Mouse (Mus musculus) spleen, embryonic (tissue): Measurements from ENCODE around the gene Adgrb2.

Source experiments
- CTCF ChIA-PET: fragments of 350-600 bp; sonication (Branson Sonifier 250); formaldehyde crosslinking; loops from one replicate; lab custom pipeline; 2022; lab: Charles Lee

The Adgrb2 gene

DNA sequence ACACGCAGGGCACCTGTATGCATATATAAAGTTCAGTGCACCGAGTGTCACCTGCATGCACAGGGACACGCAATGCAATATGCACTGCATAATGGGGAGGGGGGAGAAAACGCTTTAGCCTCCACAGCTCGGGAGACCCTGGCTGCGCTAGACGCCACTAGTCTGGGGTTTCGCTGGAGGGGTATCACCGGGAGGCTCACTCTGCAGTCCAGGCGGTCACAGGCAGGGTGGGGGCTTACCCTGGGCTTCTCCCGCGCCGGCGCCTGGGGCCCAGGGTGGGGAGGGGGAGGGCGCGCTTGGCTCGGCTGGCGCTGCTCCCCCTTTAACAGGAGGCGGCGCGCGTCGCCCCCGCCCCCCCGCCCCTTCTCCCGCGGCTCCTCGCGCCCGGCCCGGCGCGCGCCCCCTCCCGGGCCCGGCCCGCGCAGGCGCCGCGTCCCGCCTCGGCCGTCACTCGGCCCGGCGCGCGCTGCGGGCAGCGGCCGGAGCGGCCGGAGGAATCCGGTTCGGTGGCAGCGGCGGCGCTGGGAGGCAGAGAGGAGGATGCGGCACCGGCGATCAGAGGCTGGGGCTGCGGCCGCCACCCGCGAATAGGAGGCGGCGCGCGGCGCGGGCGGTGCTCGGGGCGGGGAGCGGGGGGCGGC, at the start of gene Adgrb2:
Gene Adgrb2, plus strand, starts transcription at position 450 of the 641 bp plus-strand sequence.
- CTCF ChIA-PET, result no interaction called here

DNA sequence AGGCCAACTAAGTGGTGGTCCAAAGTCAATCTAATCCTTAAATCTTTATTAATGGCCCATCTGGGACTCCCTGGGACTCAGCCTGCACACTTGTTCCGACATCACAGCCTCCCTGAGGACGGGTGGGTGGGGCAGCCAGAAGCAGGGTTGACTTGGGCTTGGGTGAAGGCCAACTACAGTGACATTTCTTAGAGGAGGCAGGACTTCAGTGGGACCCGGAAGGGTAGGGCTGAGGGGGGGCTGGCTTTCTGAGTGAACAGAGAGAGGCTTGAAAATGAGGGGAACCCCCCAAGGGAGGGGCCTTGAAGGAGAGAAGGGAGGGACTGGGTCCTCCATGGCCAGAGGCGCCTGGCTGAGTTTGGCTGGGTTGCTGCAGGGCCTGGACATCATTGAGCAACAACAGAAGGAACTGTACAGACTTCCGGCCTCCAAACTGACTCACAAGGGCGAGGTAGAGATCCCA, 33.3 kb upstream of the Adgrb2 start:
- CTCF ChIA-PET, result no interaction called here

DNA sequence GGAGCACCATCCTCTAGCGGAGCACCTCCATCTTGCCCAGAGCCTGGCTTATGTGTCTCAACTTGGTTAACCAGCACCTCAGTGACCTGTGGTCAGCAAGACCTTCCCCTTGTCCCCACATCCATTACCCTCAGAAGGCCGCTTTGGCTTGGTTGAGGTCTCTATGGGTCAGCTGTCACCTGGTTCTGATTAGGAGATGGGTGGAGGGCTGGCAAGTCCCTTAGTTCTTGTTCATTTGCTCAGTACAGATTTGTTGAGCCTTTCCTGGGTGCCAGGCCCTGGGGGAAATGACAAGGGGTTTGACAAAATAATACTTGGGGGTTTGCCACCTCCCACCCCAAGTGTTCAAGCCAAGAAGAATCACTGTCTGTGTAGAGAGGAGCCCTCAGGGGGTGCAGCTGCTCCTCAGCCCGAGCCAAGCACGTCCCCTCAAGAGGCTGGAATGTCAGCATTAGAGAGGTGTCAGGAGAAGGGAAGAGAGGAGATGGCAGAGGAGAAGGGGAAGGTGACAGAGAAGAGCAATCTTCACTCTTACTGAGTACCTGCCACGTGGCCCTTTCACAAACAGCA, 32.3 kb upstream of the Adgrb2 start:
- CTCF ChIA-PET, result no interaction called here

DNA sequence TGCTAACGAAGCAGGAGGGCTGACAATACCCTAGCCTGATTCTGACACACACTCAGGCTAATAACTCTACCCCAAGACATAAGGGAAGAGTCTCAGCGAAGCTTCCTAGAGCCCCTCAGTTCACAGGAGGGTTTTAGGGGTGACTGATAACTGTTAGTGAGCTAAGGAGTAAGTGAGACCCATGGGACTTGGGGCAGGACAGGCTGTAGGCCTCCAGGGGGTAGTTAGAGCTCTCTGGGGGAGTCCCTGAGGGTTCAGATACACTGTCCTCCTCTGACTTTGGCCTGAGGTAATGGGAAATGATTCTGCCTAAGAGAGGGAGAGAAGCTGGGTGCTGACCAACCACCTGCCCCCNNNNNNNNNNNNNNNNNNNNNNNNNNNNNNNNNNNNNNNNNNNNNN, 30.1 kb upstream of the Adgrb2 start:
- CTCF ChIA-PET, result interaction anchor here (0.6 kb wide), 1 partner anchor 314 kb away, joined by 3 read pairs; the partner anchor contains the start of gene Txlna

DNA sequence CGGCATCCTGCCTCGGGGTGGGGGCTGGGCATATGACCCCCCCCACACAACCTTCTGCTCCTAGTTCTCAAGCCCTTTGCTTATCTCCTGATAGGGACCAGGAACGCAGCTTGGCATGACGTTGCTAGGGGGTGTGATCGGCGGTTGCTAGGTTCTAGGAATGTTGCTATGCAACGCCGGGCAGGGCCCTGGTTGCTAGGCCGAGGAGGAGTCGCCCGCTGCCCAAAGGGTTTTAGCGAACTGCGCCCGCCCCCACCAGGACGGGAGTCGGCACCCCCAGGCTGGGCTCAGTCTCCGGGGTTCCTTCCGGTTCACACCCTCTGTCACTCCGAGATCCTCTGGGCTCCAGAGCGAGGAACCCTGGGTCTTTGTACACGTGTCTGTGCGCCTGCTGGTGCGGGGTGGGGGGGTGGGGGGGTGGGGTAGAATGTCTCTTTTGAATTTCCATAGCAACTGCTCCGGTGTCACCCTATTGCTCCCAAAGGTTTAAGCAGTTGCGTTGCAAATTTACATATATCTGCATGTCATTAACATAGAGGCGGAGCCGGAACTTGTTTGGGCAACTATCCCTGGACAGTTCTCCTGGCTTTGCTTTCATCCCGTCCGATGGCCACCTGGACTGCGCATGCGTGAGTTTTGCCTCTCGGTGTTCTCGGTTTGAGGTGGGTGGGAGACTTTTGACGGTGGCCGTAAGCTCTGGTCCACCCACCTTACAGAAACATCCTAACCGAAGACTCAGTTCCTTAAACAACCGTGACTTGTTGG, 24.3 kb upstream of the Adgrb2 start:
- CTCF ChIA-PET, result interaction anchor here (0.6 to 1.6 kb wide), 3 partner anchors 127 to 1015 kb away, joined by 3 to 9 read pairs (median 4); no protein-coding TSS in a partner anchor

DNA sequence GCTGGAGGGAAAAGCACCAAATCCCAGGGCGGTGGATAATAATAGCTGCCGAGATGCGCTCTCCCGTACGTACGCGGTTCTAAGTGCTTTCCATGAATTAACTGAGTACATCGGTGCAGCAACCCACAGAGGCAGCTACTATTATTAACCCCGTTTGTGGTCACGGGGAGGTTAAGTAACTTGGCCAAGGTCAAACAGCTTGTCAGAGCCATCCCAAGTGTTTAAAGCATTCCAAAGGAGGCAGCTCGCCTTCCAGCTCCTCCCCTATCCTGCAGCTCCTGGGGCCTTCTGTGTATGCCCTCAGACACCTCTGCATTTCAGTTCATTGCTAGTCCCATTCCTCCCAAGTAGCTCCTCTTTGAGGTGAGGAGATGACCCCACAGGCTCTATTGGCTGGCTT, 19.4 kb upstream of the Adgrb2 start:
- CTCF ChIA-PET, result no interaction called here

DNA sequence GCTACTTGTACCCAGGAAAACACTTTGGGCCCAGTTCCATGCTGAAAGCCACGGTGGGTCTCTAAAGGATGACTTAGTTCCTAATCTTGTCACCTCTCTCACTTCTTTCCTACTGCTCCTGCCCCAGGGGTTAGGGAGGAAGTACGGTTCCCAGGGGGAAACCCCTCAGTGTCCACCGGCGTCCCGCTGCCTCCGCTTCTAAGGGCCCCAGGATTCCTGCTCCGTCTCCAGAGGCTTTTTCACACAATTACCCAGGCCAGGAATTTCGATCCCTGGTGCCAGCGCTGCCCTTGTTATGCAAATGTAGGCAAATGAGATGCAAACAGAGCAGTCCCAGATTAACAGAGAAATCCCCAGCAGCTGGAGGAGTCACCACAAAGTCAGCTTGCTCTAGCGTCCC, 18.5 kb upstream of the Adgrb2 start:
- CTCF ChIA-PET, result no interaction called here

DNA sequence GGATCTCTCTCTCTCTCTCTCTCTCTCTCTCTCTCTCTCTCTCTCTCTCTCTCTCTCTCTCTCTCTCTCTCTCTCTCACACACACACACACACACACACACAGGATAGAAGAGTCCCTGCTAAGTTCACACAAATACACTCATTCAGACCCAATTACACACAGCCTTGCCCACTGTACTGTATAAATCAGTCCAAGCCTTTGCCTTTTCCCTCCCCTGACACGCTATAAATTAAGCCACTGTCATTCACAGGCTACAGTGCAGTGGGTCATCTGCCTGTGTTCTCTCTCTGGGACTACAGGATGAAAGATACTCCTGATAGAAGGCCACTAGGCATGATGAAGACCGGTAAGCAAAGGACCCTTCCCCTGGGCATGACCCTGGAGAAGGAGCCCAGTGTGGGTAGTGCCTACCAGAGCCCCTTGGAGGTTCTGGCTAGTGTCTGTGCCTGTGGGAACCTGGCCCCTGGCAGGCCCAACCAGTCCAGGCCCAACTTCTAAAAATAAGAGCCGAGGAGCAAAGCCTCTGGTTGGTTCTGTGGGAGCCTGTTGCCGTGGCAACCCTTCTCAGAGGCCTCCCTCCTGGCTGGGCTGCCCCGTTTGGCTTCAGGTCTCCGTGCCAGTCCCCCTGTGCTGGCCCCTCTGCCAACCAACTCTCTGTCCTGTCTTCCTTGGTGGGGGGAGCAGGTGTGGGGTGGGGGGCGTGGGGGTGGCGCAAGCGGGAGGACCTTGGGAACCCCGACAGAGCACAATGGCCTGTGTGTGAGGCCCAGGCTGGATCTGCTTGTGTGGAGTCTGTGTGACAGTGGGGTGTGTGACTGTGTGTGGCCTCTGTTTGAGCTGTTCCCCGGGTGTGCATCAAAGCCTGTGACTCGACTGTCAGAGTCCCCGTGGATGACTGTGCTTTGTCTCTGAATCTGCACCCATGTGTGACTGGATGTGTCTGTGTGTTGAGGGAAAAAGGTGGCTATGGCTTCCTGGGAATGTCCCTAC, 17.4 kb upstream of the Adgrb2 start:
- CTCF ChIA-PET, result no interaction called here

DNA sequence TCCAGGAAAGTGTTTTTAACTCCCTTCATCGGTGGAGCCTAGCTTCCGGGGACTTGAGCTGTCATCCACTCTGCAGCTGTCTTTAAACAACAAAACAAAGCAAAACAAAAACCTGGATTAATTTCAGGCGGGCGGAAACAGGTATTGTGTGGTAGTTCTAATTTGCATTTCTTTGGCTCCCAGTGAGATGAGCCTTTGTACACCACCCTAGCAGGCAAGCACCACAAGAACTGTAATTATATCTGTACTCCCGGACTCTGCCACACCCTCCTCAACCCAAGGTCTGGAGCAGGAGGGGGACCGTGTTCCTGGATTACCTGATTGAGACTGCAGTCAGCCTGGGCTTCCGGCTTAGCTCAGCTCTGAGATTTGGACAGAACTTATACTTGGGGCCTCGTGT, 14.5 kb upstream of the Adgrb2 start:
- CTCF ChIA-PET, result no interaction called here

DNA sequence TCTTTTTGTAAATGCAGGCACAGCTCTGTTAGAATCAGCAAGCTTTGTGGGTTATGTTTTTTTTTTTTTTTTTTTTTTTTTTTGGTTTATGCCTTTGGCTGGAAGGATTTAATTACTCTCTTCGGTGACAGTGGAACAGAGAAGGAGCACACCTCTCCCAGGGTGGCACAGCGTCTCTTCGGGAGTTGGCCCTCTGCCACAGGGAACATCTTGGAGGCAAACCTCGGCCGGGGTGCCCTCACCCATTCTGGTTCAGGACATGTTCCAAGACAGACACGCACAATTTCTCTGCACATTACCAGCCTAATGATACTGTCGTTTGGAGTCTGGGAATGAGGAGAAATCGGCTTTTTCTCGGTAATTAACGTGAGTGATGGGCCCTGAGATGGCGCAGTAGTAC, 13.8 kb upstream of the Adgrb2 start:
- CTCF ChIA-PET, result no interaction called here

DNA sequence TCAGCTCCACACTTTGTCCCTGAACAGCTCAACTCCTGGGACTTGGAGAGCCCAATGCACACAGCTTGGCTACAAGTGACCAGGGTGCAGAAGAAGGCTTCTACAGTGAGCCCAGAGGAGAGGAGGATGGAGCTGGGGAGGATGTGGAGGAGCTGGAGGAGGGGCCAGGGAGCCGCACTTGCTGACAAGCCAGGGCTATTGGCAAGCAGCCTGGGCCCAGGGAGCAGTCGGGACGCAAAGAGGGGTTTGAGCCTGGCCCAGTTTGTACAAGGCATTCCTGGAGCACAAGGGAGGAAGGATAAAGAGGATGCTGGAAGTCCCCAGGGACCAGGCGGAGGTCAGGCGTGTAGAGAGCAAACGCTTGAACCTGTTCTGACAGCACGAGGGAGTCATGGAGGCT, 12.7 kb upstream of the Adgrb2 start:
- CTCF ChIA-PET, result no interaction called here

DNA sequence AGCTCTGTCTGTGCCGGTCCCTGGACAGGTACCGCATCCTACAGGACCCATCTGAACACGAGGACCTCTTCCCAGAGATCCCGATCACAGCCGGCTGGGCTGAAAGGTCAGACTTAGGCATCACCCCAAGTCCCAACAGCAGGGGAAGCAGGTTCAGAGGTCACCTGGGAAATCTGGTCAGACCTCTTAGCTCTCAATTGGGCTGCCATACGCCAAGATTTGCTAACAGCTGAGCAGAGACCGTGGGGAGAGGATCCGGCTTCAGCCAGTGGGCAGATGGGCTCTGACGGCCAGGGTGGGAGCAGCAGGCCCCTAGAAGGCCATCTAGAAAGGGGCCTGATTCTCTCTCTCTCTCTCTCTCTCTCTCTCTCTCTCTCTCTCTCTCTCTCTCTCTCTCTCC, 10.4 kb upstream of the Adgrb2 start:
- CTCF ChIA-PET, result no interaction called here

DNA sequence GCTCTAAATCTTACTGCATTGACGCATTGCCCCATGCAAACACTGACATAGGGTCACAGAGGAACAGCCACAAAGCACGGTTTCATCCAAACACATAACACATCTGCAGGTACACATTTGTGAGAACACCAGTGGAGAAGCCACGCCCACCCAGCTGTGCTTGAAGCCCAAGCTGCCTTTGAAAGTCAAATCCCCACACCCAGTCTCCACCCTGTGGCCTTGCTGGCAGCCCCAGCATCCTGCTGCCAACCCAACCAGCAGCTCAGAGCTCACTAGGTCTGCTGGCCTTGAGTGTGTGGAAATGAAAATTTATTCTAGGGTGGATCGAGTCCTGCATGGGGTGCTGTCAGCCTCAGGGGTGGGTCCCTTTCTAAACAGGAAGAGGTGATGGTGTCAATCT, 7.4 kb upstream of the Adgrb2 start:
- CTCF ChIA-PET, result no interaction called here

DNA sequence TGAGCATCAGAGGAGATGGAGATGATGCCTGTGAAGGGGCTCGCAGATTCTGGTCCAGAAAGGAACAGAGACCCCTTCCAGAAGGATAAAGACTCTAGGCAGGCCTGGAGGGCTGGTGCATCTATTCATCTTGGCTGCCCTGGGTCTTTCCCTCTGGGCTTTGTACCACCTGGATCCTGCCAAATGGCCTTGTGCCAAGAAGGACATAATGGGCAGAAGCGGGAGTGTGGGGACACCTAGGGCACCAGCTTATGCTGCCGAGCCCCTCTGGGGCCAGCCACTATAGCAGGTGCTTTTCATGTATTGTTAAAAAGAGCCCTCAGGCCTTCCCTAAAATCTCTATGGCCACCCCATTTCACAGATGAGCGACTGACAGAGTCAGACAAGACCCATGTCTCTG, 6.4 kb upstream of the Adgrb2 start:
- CTCF ChIA-PET, result no interaction called here

DNA sequence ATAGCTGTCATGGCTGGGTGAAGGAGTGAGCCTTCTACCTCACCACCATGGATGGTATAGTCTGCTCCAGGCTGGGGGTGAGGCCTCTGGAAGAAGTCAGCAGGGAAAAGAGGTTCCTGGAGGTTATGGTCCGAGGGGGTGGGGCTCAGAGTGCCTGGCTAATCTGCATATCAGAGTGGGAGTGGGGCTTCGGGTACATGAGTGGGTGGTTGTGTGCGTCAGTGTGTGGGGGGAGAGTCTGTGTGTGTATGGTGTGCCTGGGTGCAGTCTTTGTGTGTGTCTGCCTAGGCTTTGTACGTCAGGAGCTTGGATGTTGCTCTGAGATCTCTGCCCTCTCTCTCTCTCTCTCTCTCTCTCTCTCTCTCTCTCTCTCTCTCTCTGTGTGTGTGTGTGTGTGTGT, 5.7 kb upstream of the Adgrb2 start:
- CTCF ChIA-PET, result no interaction called here

DNA sequence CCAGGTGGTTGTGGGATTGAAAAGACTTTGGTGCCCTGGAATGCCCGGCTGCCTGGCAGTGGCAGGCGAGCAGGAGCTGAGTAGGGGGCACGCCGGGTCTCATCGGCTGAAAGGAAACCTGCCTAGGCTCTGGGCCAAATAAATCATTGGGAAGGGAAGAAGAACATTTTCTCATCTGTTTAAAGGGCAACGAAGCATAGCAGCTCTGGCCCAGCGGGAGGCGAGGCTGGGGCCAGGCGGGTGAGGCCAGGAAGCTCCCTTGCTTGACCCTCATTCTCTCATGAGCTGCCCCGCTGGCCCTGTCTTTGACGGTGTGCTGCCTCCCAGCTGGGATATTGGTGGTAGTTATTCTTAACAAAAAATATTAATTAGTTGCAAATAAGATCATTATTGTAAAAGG, 3.0 kb upstream of the Adgrb2 start:
- CTCF ChIA-PET, result no interaction called here

DNA sequence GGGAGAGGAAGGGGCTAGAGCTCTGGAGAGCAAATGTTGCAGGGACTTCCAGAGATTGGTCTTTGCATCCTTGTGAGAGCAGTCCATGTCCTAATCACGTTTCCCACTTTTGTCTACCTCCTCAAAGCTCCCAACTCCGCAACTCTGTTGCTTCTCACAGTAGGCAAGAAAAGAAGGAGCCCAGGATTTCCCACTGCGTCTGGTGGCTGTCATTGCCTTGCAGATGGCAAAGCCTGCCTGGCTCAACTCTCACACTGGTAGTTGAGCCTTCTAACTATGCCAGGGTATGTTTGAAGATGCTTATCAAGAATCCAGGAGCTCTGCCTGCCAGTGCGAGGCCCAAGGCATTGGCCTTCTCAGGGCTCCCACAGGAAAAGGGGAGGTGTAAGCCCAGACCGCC, 1.6 kb upstream of the Adgrb2 start:
- CTCF ChIA-PET, result interaction anchor here (0.5 to 0.7 kb wide), 3 partner anchors 56 to 287 kb away, joined by 6 to 9 read pairs (median 6); no protein-coding TSS in a partner anchor

DNA sequence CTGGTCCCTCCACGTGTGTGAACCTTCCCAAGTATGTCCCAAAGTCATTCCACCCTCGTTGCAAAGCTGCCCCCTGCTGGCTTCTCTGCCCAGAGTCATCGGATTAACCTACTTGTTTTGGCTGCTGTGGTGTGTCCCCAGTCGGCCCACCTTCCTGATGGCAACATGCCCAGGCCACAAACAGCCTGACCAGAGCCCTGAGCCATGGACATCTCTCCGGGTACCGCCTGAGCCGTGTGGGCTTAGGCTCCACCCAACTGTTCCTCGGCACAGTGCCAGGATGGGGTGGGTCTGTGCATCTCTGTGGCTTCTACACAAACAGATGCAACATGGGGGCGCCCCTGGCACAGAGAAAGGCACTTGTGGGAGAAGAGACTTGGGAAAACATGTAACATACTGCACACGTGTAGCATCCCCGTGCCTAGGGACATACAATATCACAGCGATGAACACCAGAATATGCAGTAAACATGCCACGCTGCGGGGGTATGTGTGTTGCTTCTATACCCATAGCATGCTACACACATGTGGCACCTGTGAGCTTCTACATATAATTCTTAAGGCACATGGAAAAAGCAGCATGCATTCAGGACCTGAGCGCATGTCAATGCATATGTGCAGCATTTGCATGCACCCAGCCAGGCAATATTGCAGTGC, 778 bp upstream of the Adgrb2 start:
- CTCF ChIA-PET, result interaction anchor here (0.6 to 0.7 kb wide), 2 partner anchors 55 to 144 kb away, joined by 6 to 9 read pairs; no protein-coding TSS in a partner anchor

DNA sequence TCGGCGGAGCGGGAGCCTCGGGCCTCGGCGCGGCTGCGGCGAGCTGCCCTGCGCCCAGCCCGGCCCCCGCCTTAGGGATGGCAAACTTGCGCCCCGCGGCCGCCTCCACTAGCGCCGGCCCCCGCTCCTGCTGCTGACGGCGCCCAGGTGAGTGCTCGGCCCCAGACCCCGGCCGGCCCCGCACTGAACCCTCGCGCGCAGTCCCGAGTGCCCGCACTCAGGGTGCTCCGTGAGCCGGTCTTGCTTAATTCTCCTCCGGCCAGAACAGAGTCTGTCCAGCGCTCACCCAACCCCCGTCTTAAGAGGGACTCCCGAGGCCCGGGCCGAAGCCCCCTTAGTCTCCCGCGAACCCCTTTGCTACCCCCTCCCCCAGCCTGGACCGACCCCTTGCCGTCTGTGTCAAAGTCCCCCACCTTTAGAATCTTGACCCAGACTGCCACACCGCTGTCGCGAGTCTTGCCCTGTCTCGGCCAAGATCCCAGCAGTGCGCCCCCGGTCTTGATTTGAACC, 546 bp downstream of the Adgrb2 start:
- CTCF ChIA-PET, result interaction anchor here (0.5 kb wide), 1 partner anchor 144 kb away, joined by 4 read pairs; no protein-coding TSS in a partner anchor

DNA sequence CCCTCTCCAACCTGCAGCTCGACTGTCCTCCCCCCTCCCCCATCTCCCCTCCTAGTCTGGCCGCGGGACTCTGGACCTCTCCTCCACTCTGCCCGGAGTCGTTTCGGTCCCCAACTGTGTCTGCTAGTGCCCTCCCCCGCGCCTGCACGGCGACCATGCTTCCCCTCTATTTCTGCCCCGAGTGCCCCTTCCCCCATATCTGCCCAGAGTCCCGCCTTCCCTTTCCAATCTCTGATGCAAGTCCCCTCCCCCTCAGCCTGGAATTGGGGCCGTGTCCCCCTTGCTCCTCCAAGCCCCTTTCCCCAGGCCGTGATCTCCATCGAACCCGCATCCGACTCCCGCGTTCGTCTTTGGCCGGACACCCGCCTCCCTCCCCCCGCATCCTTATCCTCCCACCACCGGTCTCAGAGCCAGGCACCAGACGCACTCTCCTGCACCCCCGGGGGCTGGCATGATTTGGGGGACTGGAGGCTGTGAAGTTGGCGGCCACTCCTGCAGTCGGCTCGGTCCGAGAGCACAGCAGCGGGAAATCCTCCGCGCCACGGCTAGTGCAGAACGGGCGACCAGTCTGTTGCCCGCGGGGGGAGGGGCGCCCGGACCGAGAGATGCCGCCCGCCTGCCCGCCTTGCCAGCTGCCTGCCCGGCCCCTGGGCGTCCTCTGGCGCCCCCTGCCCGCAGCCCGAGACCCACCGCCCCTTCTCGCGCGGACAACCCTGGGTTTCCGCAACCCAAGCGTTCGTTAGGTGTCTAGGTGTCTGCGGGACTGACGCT, 1.2 kb downstream of the Adgrb2 start:
- CTCF ChIA-PET, result interaction anchor here (0.5 kb wide), 1 partner anchor 144 kb away, joined by 4 read pairs; no protein-coding TSS in a partner anchor
